Mouse (Mus musculus) heart, adult 9 months (tissue): ENCODE measurements at regions not wholly inside any gene's neighbourhood (a gene's known extent, or its start where the extent isn't known, plus 50 kb on each side); places are given as distances from the start of the nearest gene placed in this dataset.

ENCODE experiments used
- DNase-seq, 2 experiments: peaks; one replicate each; pipeline ENCODE4 v3.0.0; 2022; ENCODE audit warnings: low spot score in 2 of 2

GRCm38 (mm10) chr11:24569655-24570054, 491.8 kb downstream of the Bcl11a start:
- DNase-seq: no peak

GRCm38 (mm10) chr11:24613529-24613928, 535.7 kb downstream of the Bcl11a start:
- DNase-seq: no peak

- DNase-seq: no peak
Observed at GRCm38 (mm10) chr11:24615436-24615835, 537.6 kb downstream of the Bcl11a start.

GRCm38 (mm10) chr11:24618586-24618985, 540.7 kb downstream of the Bcl11a start:
- DNase-seq: no peak

- DNase-seq: no peak
Observed at GRCm38 (mm10) chr11:24619021-24619420, 541.2 kb downstream of the Bcl11a start.

GRCm38 (mm10) chr11:24628619-24629018, 550.8 kb downstream of the Bcl11a start:
- DNase-seq: no peak

- peak; percentile 8 to 59 for DNase-seq
Observed at GRCm38 (mm10) chr11:24629431-24629830, 551.6 kb downstream of the Bcl11a start.

- no peak for DNase-seq
Observed at GRCm38 (mm10) chr11:24630403-24630900, 552.6 kb downstream of the Bcl11a start.

- DNase-seq: no peak
Observed at GRCm38 (mm10) chr11:24631651-24632050, 553.8 kb downstream of the Bcl11a start.

- DNase-seq: no peak
Observed at GRCm38 (mm10) chr11:24636716-24637115, 558.9 kb downstream of the Bcl11a start.

- peak; percentile 6 to 49 for DNase-seq
Observed at GRCm38 (mm10) chr11:24643439-24644109, 565.7 kb downstream of the Bcl11a start.

- DNase-seq: no peak
Observed at GRCm38 (mm10) chr11:24652852-24653251, 575.0 kb downstream of the Bcl11a start.

GRCm38 (mm10) chr11:24664082-24664481, 586.2 kb downstream of the Bcl11a start:
- DNase-seq: no peak

- no peak for DNase-seq
Observed at GRCm38 (mm10) chr11:24665310-24665709, 587.5 kb downstream of the Bcl11a start.

GRCm38 (mm10) chr11:24671662-24672061, 593.8 kb downstream of the Bcl11a start:
- DNase-seq: no peak

- peak in 1 of 2 experiments; percentile 13 for DNase-seq
Observed at GRCm38 (mm10) chr11:24673248-24674207, 595.7 kb downstream of the Bcl11a start.

- peak; percentile 51 to 56 for DNase-seq
Observed at GRCm38 (mm10) chr11:24674208-24674571, 596.3 kb downstream of the Bcl11a start.

- no peak for DNase-seq
Observed at GRCm38 (mm10) chr11:24677016-24677415, 599.2 kb downstream of the Bcl11a start.

- no peak for DNase-seq
Observed at GRCm38 (mm10) chr11:24679581-24679980, 601.7 kb downstream of the Bcl11a start.

- no peak for DNase-seq
Observed at GRCm38 (mm10) chr11:24682423-24682822, 604.6 kb downstream of the Bcl11a start.

- no peak for DNase-seq
Observed at GRCm38 (mm10) chr11:24685545-24686467, 608.0 kb downstream of the Bcl11a start.
